Mouse (Mus musculus) CD4-positive, CD25-positive, alpha-beta regulatory T cell, adult 2 months (primary cell): ENCODE results near the gene Olfr469.
"Not testable (repeated sequence)": the region's sequence is repeated elsewhere in the genome, so short reads cannot be mapped to it uniquely, and the experiment has no call there.

Experiments
- DNase-seq: peaks from one replicate; pipeline ENCODE4 v3.0.0-alpha.2; 2012; ENCODE audit warnings: low read depth, low spot score

The Olfr469 gene

DNA sequence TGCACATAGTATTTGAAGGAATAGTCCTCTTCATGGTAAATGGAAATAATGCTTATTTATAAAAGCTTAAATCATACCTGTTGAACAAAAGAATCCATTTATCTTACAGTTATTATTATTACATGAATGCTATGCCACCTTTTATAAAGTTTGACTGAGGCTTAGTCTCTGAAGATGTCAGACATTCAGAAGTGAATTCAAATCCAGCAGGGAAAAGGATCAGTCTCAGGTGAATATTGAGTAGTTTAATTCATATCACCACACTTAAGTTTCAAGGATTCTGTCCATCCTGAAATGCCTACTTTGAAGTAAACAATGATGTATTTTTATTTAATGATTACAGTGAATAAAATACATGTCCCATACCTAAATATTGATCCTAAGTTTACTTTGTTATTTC lies at the start of gene Olfr469:
Olfr469 (minus strand) TSS at position 101 of the 400 bp plus-strand sequence.
- DNase-seq: not testable (repeated sequence)

DNA sequence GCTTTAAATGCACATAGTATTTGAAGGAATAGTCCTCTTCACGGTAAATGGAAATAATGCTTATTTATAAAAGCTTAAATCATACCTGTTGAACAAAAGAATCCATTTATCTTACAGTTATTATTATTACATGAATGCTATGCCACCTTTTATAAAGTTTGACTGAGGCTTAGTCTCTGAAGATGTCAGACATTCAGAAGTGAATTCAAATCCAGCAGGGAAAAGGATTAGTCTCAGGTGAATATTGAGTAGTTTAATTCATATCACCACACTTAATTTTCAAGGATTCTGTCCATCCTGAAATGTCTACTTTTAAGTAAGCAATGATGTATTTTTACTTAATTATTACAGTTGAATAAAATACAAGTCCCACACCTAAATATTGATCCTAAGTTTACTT lies 22.0 kb upstream of the Olfr469 start, which contains the start of gene Olfr470:
Olfr470 (minus strand) TSS at position 101 of the 400 bp plus-strand sequence.
- DNase-seq: not testable (repeated sequence)

GRCm38 (mm10) chr7:107841719-107842118 lies 16.4 kb upstream of the Olfr469 start:
- DNase-seq: peak; percentile 2

DNA sequence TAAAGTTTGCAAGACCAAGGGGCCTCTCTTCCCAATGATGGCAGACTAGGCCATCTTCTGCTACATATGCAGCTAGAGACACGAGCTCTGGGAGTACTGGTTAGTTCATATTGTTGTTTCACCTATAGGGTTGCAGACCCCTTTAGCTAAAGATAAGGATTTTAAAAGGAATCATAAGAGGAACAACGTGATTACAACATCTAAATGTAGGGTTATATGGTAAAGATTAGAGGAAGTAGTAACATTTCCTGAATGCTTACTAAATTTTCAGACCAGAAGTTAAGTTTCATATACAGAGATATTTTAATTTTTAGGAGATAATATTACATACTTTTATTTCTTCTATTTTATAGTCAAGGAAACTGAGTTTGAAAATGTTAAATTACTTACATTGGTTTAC lies 1.5 kb downstream of the Olfr469 start:
- not testable (repeated sequence) for DNase-seq

- peak; percentile 3 for DNase-seq
These were observed 5.9 kb downstream of the Olfr469 start for GRCm38 (mm10) chr7:107819442-107819841.

- no peak for DNase-seq
These were observed 13.4 kb downstream of the Olfr469 start, which contains the start of gene Olfr467 for GRCm38 (mm10) chr7:107811963-107812362. Gene Olfr467 (plus strand): TSS chr7:107812263.

DNA sequence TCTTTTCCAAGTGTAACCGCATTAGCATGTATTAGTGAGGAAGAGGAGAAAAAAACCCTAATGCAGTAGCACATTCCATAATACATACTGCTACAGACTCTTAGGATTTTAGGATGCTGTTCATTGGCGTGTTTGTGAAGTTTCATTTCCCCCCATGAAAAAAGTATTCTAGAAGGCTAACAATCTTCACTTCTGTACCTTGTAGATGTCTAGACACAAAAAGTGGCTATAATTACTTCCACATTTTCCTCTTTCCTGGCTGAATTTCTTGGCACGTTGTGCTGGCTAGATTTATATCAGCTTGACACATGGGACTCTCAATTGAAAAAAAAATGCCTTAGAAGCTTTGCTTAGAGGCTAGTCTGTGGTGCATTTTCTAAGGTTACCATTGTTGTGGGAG lies 23.2 kb downstream of the Olfr469 start:
- DNase-seq: no peak

- DNase-seq: no peak
These were observed 24.2 kb downstream of the Olfr469 start, which contains the start of gene Ovch2 for GRCm38 (mm10) chr7:107801108-107801507. Gene Ovch2 (minus strand): TSS chr7:107801208.

GRCm38 (mm10) chr7:107796500-107796899 lies 28.8 kb downstream of the Olfr469 start:
- DNase-seq: no peak

DNA sequence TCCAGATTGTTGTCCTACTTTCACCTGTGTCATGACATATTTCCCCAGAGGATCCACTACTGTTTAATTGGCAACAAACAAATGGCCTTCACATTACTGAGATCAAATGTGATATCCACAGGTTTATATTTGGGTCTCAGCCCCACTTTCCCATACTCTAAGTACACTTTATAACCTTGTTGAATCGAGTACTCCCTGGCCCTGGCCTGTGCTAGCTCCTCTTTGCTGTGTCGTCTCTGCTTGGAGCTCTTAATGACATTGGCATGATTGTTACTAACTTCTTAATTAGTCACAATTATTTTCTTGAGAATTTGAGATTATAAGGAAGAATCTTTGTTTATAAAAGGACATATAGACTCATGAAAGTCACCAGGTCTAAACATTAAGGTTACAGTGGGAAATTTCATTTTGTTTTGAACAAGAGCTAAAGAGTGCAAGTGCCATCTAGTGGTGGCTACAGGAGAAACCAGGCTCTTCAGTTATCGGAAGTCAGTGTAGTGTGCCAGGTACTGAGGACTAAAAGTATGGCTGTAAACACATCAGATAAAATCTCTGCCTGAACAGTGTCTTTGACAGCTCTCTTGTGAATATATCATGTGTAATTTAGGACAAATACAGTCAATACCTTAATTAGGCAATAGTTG lies 37.2 kb downstream of the Olfr469 start:
- peak; percentile 40 for DNase-seq

GRCm38 (mm10) chr7:107779611-107780010 lies 45.7 kb downstream of the Olfr469 start:
- peak; percentile 40 for DNase-seq

- no peak for DNase-seq
These were observed 47.1 kb downstream of the Olfr469 start for GRCm38 (mm10) chr7:107778216-107778615.

DNA sequence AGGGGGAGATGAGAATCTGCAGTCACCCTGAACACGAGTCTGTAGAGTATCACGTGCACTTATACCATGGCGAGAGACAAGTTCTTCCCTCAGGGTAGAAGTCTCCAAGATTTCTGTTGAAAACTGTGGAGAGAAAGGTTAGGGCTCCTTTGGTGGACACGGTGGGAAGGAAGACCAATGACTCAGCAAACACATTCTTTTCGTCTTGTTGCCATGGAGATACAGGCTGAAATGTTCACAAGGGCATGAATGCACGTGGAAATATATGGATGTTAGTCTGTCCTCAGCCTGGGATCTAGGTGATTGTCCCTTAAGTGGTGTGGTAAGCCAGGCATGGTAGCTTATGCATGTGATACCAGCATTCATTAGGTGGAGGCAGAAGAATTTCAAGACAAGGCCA lies 54.5 kb downstream of the Olfr469 start:
- DNase-seq: no peak
